Mouse (Mus musculus): Measurements from ENCODE around the gene Dvl1.

- TF ChIP-seq POLR2A (IDR thresholded peaks at IDR 0.05; ENCODE audit: low read depth, low read length) (no peak), CTCF (IDR thresholded peaks at IDR 0.05; ENCODE audit: borderline replicate concordance, insufficient read depth, low read length) (no peak)
Observed at GRCm38 (mm10) chr4:155854991-155855390, 7.8 kb downstream of the Dvl1 start.
